Mouse (Mus musculus) erythroblast, embryonic 14.5 days (primary cell): ENCODE results near the gene Ajuba.

Source experiments
- GATA1 ChIP-seq: IDR thresholded peaks from 2 replicates; pipeline ENCODE4 v1.6.1; 2012; ENCODE audit warnings: low read length, inconsistent platforms, mixed read lengths
- TAL1 ChIP-seq: IDR thresholded peaks from 3 replicates; pipeline ENCODE4 v1.6.1; 2012; ENCODE audit warnings: low read length, inconsistent platforms, mixed read lengths

- TF ChIP-seq GATA1 (no peak), TAL1 (no peak)
Measured at GRCm38 (mm10) chr14:54597084-54597483, 19.7 kb upstream of the Ajuba start.
